Mouse (Mus musculus) brown adipose tissue, adult 24 weeks (tissue): Measurements from ENCODE around the gene Rbpjl. TPM values are rescaled to one million over a fixed set of nuclear protein-coding genes. Genes with fewer than 3 reads are reported as not detected.

Experiments
- H3K27ac ChIP-seq: fragments of 200-500 bp; replicated peaks from 2 replicates; pipeline ENCODE4 v1.5.1; 2012; ENCODE audit warnings: low read depth, mild to moderate bottlenecking, low read length
- H3K4me1 ChIP-seq: fragments of 200-500 bp; 2 replicates; pipeline ENCODE4 v1.6.1; 2012; ENCODE audit warnings: low read length, mixed read lengths; ENCODE audit not compliant: control insufficient read depth, insufficient read depth, insufficient read length
- H3K4me3 ChIP-seq: fragments of 200-500 bp; 2 replicates; pipeline ENCODE4 v1.5.1; 2012; ENCODE audit warnings: low read depth, mild to moderate bottlenecking, low read length, moderate library complexity; ENCODE audit not compliant: insufficient read depth
- polyA plus RNA-seq: library from polyadenylated mRNA; stranded (reverse); fragments of >200 nt; gene quantifications from 2 replicates; pipeline ENCODE4 v1.2.4, GENCODE M21; 2012; ENCODE audit not compliant: missing spikeins, insufficient read depth, insufficient read length

Rbpjl gene
- polyA plus RNA-seq, 1 experiment: not detected

DNA sequence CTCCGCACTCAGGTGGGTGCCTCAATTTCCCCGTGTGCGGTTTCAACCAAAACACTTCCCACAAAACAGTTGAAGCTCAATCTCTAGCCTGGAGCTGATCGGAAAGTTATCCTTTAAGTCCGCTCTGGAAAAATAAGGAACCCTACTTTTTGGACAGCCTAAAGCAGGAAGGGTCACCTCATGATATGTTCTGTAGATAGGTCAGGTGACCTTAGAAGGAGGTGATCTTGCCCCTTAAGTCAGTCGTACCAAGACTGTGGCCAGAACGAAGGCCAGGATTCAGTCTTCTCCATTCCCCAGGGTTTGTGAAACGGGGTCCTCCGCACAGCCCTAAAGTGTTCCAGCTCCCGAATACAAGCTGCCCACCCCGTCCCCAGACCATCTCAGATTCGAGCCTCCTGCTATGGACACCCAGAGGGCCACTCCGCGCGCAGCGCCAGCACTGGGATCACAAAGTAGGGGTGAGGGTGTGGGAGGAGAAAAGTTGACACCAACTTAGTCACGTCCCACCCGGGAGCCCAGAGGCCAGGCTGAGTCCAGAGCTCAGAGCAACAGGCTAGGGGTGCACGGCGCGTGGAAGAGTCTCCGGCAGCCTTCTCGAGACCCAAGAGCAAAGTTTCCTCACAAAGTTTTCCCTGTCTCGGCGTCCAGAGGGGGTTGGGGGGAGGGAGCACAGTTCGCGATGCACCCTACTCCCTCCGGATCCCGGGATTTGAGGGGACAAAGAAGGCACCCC, 39.5 kb downstream of the Rbpjl start:
- Histone ChIP-seq H3K27ac (peak overlapping the region; percentile 95), H3K4me1 (peaks cover 23% of the 10 kb centered on the region), H3K4me3 (peak overlapping the region; percentile 89)

DNA sequence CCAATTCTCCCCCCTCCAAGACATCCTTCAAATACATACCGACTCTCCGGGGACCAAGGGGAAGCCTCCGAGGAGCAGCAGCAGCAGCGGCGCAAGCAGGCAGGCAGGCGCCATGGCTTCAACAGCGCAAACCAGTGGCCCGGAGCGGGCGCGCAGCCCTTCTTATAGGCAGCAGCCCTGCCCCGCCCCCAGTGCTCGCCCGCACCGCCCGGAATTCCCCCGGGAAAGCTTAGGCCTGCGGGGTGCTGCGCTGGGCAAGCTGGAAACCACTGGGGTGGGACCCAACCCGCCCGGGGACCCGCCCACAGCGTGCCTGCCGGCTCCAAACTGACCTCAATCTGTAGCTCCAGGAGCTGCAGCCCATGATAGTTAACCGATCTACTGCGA, 40.1 kb downstream of the Rbpjl start:
- Histone ChIP-seq H3K4me1 (peaks cover 23% of the 10 kb centered on the region), H3K27ac (peak overlapping the region; percentile 95), H3K4me3 (peak overlapping the region; percentile 89)

DNA sequence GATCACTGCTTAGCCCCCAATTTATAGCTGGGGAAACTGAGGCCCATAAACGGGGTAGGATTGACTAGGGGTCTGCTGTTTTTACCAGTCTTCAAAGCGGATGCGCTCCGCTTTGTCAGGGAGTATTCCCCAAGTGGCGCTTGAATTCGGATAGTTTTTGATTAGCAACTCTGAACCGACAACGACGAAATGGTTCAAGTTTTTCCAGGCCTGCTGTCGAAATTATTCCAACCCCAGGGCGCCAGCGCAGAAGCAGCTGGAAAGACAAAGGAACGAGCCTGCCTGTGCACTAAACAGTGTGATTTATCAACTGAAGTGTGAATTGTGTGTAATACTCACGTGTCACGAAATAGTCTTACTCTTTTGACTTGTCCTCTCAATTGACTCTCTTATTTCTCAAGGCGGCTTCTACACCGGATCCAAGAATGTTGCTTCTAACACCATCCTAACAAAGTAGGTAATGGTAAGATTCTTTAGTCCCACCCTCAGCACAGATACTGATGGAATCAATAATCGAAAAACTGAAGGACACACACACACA, 40.6 kb downstream of the Rbpjl start, which contains the start of gene Sdc4:
TSS of gene Sdc4 (minus strand) at position 428 of the 541 bp plus-strand sequence.
- H3K4me3 ChIP-seq: peak within 1 kb of the TSS; percentile 89
- H3K4me1 ChIP-seq: peaks cover 20% of the 10 kb centered on the region
- peak within 1 kb of the TSS; percentile 95 for H3K27ac ChIP-seq

- Histone ChIP-seq H3K27ac (no peak overlapping the region), H3K4me3 (no peak overlapping the region), H3K4me1 (peaks cover 12% of the 10 kb centered on the region)
Measured at GRCm38 (mm10) chr2:164444701-164445100, 41.8 kb downstream of the Rbpjl start.

DNA sequence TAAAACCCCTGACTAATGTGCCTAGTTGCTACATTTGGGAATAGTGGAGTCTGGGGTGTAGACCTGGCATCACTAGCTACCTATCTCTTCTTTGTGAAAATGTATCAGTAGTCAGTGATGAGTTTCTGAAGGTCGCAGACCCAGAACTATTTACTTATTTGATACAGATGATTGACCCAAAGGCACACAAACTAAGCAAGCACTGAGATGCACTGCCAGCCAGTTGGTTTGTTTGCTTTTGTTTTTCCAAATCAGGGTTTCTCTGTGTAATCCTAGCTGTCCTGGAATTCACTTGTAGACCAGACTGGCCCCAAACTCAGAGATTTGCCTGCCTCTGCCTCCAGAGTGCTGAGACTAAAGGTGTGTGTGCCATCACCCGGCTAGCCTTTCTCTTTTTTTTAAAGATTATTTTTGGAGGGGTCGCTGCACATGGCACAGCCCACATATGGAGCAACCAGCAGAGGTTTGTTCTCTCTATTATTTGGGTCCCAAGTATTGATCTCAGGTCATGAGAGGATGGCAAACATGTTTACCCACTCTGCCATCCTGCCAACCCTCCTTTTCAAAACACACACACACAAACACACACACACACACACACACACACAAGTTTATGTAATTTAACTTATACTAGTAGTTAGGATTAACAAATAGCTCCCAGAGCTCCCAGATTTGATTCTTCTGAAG, 42.6 kb downstream of the Rbpjl start:
- Histone ChIP-seq H3K4me3 (no peak overlapping the region), H3K27ac (no peak overlapping the region), H3K4me1 (peaks cover 7% of the 10 kb centered on the region)

DNA sequence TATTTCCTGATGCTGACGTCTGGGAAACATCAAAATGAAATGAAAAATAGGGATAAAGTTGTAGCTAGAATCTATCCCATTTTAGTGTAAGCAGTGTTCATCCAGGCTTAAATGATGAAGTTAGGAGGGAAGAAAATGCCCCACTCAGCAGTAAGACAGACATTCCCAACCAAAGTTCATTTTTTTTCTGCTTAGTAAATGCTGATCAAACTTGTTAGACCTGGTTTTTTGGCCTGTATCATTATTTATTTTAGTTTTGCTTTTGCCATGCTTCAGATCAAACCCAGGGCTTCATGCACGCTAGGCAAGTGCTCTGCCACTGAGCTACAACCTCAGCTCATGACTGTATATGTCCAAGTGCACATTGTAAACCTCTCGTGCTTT, 43.1 kb downstream of the Rbpjl start:
- Histone ChIP-seq H3K4me3 (no peak overlapping the region), H3K27ac (no peak overlapping the region), H3K4me1 (peaks cover 6% of the 10 kb centered on the region)

- no peak overlapping the region for H3K4me3 ChIP-seq
- H3K27ac ChIP-seq: no peak overlapping the region
Measured at GRCm38 (mm10) chr2:164448140-164448539, 45.2 kb downstream of the Rbpjl start.

GRCm38 (mm10) chr2:164448921-164449320, 46.0 kb downstream of the Rbpjl start:
- no peak overlapping the region for H3K27ac ChIP-seq
- no peaks in the 10 kb centered on the region for H3K4me1 ChIP-seq
- no peak overlapping the region for H3K4me3 ChIP-seq

More at GRCm38 (mm10) chr2:164448140-164448539, 45.2 kb downstream of the Rbpjl start:
- H3K4me1 ChIP-seq: no peaks in the 10 kb centered on the region

DNA sequence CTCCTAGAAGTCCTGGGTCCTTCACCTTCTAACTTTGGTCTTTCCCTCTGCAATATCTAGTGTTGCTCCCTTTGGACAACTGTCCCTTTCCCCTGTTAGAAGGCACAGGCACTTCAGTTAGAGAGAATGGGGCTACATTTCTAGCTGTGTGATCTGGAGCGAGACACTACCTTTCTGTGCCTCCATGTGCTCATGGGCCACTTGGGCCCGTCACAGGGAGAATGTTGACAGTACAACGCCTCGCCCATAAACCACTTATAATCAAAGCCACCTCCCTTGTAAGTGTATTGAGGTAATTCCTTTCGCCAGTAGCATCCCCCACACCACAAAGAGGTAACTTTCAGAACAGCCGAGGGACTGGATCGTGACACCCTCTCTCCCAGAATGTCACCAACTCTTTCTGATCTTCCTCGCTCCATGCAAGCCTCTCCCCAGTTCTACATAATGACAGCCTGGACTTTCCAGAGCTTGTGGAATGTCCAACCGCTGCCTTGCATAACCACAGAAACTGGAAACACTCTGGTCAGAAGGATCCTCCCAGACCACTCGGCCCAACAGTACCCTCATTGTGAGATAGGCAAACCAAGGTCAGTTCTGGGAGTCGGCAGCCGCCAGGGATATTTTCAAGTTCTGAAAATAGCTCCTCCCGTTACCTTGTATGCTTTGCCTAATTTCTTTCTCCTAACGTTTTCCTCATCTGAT, 46.6 kb downstream of the Rbpjl start:
- no peak overlapping the region for H3K27ac ChIP-seq
- H3K4me1 ChIP-seq: no peaks in the 10 kb centered on the region
- no peak overlapping the region for H3K4me3 ChIP-seq

GRCm38 (mm10) chr2:164452000-164452676, 49.2 kb downstream of the Rbpjl start:
- Histone ChIP-seq H3K4me3 (no peak overlapping the region), H3K4me1 (peaks cover 9% of the 10 kb centered on the region; the same call in 1 of the 2 replicates), H3K27ac (no peak overlapping the region)

GRCm38 (mm10) chr2:164453047-164453757, 50.3 kb downstream of the Rbpjl start:
- Histone ChIP-seq H3K4me3 (no peak overlapping the region), H3K4me1 (peaks cover 9% of the 10 kb centered on the region; the same call in 1 of the 2 replicates), H3K27ac (no peak overlapping the region)

DNA sequence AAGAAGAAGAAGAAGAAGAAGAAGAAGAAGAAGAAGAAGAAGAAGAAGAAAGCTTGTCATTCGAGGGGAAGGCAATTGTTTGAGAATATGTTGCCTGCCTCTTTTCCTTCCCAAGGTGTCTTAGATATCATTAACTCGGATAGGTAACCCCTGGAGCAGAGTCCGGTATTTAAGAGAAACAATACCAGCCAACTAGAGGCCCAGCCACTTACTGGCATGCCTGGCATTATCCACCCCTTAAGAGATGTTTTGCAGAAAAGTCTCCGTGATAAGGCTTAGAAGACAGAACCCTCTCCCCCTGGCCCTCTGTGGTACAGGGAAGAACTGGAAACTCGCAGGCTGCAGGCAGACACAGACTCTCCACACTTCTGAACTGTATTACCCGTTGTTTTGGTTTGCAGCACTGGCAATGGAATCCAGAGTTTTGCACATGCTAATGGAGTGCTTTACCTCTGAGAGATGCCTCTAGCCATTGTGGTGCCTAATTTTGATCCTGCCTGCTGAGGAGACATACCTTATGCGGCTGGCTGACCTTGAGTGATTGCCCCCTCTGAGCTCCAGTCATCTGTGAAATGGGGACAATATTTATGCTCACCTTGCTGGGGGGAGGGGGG, 51.1 kb downstream of the Rbpjl start:
- Histone ChIP-seq H3K4me3 (no peak overlapping the region), H3K4me1 (peaks cover 9% of the 10 kb centered on the region; the same call in 1 of the 2 replicates), H3K27ac (no peak overlapping the region)

- Histone ChIP-seq H3K27ac (peak overlapping the region; percentile 95), H3K4me1 (peaks cover 9% of the 10 kb centered on the region; the same call in 1 of the 2 replicates), H3K4me3 (no peak overlapping the region)
Measured at GRCm38 (mm10) chr2:164454846-164455245, 51.9 kb downstream of the Rbpjl start.
